Mouse (Mus musculus): ENCODE measurements around the gene Vmn1r85. TPM values are rescaled to one million over a fixed set of nuclear protein-coding genes. Genes with fewer than 3 reads are reported as not detected.
"Not testable (repeated sequence)": the region's sequence is repeated elsewhere in the genome, so short reads cannot be mapped to it uniquely, and the experiment has no call there.

The Vmn1r85 gene
- polyA plus RNA-seq (2012): 0.06 TPM in 1 of 2 replicates, not detected in the other

GRCm38 (mm10) chr7:13095073-13095472 is at the start of gene Vmn1r85:
TSS of gene Vmn1r85 (minus strand) at chr7:13095173.
- Histone ChIP-seq H3K27me3 (ENCODE audit: control insufficient read depth) (no peaks in the 10 kb centered on the region), H3K4me3 (replicated peaks) (no peak within 1 kb of the TSS), H3K4me1 (ENCODE audit: control insufficient read depth) (no peaks in the 10 kb centered on the region), H3K9me3 (ENCODE audit: control insufficient read depth, low read length) (no peaks in the 10 kb centered on the region), H3K36me3 (ENCODE audit: control insufficient read depth) (no peaks in the 10 kb centered on the region)
- TF ChIP-seq GATA1 (IDR thresholded peaks at IDR 0.05; ENCODE audit: low read length) (no peak), TAL1 (IDR thresholded peaks at IDR 0.05; ENCODE audit: low read length) (no peak)

- no peaks in the 10 kb centered on the region for H3K36me3 ChIP-seq (ENCODE audit: control insufficient read depth)
- no peaks in the 10 kb centered on the region for H3K9me3 ChIP-seq (ENCODE audit: control insufficient read depth, low read length)
- H3K27me3 ChIP-seq (ENCODE audit: control insufficient read depth): no peaks in the 10 kb centered on the region
- TF ChIP-seq TAL1 (IDR thresholded peaks at IDR 0.05; ENCODE audit: low read length) (no peak), GATA1 (IDR thresholded peaks at IDR 0.05; ENCODE audit: low read length) (no peak)
- no peak within 1 kb of the TSS for H3K4me3 ChIP-seq (replicated peaks)
- no peaks in the 10 kb centered on the region for H3K4me1 ChIP-seq (ENCODE audit: control insufficient read depth)
These were observed 45.1 kb upstream of the Vmn1r85 start, which contains the start of gene Vmn1r87 for GRCm38 (mm10) chr7:13140057-13140456. TSS of gene Vmn1r87 (minus strand) at chr7:13140157.

DNA sequence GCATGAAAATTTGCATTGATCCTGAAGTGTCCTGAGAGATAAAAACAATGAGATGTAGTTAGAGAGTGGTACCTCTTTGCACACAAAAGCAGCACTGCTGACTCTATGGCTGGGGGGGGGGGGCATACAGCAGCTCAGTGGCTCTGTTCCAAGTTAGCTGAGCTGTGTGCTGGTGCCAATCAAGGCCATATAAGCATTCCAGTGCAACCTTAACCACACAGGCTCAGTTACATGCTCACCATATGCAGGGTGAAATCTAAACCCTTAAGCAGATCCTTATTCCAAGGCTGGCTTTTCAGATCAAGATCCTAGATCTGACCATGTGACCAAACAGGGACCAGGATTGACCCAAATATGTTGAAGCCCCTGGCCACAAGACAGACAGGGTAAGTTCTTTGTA is 42.4 kb upstream of the Vmn1r85 start:
- Histone ChIP-seq H3K36me3 (ENCODE audit: control insufficient read depth) (no peaks in the 10 kb centered on the region), H3K4me1 (ENCODE audit: control insufficient read depth) (no peaks in the 10 kb centered on the region), H3K4me3 (replicated peaks) (no peak overlapping the region), H3K9me3 (ENCODE audit: control insufficient read depth, low read length) (no peaks in the 10 kb centered on the region), H3K27me3 (ENCODE audit: control insufficient read depth) (no peaks in the 10 kb centered on the region)
- TF ChIP-seq GATA1 (IDR thresholded peaks at IDR 0.05; ENCODE audit: low read length) (no peak), TAL1 (IDR thresholded peaks at IDR 0.05; ENCODE audit: low read length) (no peak)

GRCm38 (mm10) chr7:13131856-13132255 is 36.9 kb upstream of the Vmn1r85 start:
- H3K36me3 ChIP-seq (ENCODE audit: control insufficient read depth): no peaks in the 10 kb centered on the region
- TF ChIP-seq GATA1 (IDR thresholded peaks at IDR 0.05; ENCODE audit: low read length): no peak
- no peak for TF ChIP-seq TAL1 (IDR thresholded peaks at IDR 0.05; ENCODE audit: low read length)
- no peaks in the 10 kb centered on the region for H3K9me3 ChIP-seq (ENCODE audit: control insufficient read depth, low read length)
- no peaks in the 10 kb centered on the region for H3K27me3 ChIP-seq (ENCODE audit: control insufficient read depth)
- H3K4me1 ChIP-seq (ENCODE audit: control insufficient read depth): no peaks in the 10 kb centered on the region
- no peak overlapping the region for H3K4me3 ChIP-seq (replicated peaks)

DNA sequence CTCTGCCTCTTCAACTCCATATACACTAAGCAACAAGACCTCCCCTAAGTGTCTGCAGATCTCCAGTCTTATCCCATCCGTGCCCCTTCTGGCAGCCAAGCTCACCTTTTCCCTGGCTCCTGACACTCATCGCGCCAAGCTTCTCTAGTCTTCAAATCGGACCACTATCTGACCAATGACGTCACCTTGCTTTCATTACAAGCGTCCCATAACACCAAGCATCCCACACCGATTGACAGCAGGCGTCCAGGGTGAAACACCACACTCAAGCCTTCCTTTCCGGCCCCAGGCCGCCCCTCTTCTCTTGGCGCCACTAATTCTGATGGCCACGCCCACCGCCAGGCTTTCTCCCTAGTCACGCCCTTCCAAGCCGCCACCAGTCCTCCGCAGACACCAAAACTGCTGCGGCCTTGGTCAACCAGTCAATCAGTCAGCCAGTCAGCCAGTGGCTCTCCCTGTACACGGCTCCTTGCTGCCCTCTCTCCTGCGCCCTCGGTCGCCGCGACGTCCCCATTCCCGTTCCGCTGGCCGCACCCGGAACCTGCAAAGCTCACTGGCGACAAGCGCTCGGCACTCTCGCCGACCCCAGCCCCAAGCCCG is 28.7 kb upstream of the Vmn1r85 start:
- H3K9me3 ChIP-seq (ENCODE audit: control insufficient read depth, low read length); H3K36me3 ChIP-seq (ENCODE audit: control insufficient read depth); H3K4me3 ChIP-seq (replicated peaks); H3K4me1 ChIP-seq (ENCODE audit: control insufficient read depth); H3K27me3 ChIP-seq (ENCODE audit: control insufficient read depth): not testable (repeated sequence)

DNA sequence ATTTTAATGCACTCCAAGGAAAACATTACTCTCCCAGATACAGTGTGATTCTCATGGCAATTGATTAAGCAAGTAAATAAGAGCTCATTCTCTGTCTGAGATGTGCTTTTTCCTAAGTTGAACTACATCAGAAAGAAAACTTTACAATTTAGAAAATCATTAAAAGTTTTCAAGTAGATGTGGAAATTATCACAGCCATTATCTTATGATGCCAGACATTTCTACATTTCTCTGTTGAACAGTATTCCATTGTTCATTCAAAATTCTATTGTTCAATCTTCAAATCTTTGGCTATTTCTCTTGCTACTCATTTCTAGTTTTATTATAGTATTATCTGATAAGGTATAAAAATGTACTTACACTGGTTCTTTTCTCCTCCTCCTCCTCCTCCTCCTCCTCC is 24.8 kb upstream of the Vmn1r85 start, which contains the start of gene Vmn1r86:
Gene Vmn1r86 (minus strand): TSS at position 101 of the 400 bp plus-strand sequence.
- TF ChIP-seq GATA1 (IDR thresholded peaks at IDR 0.05; ENCODE audit: low read length) (no peak), TAL1 (IDR thresholded peaks at IDR 0.05; ENCODE audit: low read length) (no peak)

DNA sequence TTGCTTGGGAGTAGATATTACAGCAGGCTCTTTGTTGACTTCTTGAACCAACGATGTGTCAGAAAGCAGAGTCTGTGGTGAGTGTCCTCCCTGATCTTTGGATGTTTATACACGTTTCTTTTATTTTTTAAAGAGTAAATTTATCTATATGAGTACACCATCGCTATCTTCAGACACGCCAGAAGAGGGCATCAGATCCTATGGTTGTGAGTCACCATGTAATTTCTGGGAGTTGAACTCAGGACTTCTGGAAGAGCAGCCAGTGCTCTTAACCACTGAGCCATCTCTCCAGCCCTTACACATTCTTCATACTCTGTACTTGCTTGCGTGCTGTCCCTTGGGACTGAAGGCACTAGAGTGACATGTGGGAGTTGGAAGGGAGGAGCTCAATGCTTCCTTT is 22.7 kb downstream of the Vmn1r85 start:
- TF ChIP-seq GATA1 (IDR thresholded peaks at IDR 0.05; ENCODE audit: low read length) (no peak), TAL1 (IDR thresholded peaks at IDR 0.05; ENCODE audit: low read length) (no peak)
- H3K27me3 ChIP-seq (ENCODE audit: control insufficient read depth): no peaks in the 10 kb centered on the region
- no peaks in the 10 kb centered on the region for H3K4me1 ChIP-seq (ENCODE audit: control insufficient read depth)
- H3K36me3 ChIP-seq (ENCODE audit: control insufficient read depth): no peaks in the 10 kb centered on the region
- no peaks in the 10 kb centered on the region for H3K9me3 ChIP-seq (ENCODE audit: control insufficient read depth, low read length)
- no peak overlapping the region for H3K4me3 ChIP-seq (replicated peaks)

More for the DNA sequence above, 24.8 kb upstream of the Vmn1r85 start, which contains the start of gene Vmn1r86:
- Histone ChIP-seq H3K36me3 (ENCODE audit: control insufficient read depth) (no peaks in the 10 kb centered on the region), H3K9me3 (ENCODE audit: control insufficient read depth, low read length) (no peaks in the 10 kb centered on the region), H3K4me3 (replicated peaks) (no peak within 1 kb of the TSS), H3K4me1 (ENCODE audit: control insufficient read depth) (no peaks in the 10 kb centered on the region), H3K27me3 (ENCODE audit: control insufficient read depth) (no peaks in the 10 kb centered on the region)

DNA sequence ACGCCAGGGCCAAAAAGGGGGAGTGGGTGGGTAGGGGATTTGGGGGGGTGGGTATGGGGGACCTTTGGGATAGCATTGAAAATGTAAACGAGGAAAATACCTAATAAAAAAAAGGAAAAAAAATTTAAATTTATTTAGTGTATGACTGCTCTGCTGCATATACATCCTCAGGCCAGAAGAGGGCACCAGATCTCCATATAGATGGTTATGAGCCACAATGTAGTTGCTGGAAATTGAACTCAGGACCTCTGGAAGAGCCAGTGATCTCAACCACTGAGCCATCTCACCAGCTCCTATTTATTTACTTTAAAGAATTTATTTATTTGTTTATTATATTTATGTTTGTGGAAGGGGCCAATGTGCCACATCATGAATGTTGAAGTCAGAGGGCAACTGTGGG is 31.6 kb downstream of the Vmn1r85 start:
- H3K9me3 ChIP-seq (ENCODE audit: control insufficient read depth, low read length); H3K4me3 ChIP-seq (replicated peaks); H3K27me3 ChIP-seq (ENCODE audit: control insufficient read depth); H3K4me1 ChIP-seq (ENCODE audit: control insufficient read depth); H3K36me3 ChIP-seq (ENCODE audit: control insufficient read depth): not testable (repeated sequence)

DNA sequence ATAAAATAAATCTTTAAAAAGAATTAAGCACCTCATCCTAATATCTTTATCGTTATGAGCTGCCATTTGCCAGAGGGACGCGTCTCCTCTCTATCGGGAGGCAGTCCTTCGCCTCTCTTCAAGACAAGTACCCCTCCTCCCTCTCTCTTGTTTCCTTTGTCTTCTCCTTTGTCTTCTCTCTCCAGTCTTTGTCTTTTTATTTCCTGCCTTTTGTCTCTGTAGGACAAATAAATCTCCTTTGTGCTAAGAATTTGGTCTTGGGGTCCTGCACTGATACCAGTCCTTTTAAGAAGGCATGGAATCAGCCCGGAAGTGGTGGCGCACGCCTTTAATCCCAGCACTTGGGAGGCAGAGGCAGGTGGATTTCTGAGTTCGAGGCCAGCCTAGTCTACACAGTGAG is 35.4 kb downstream of the Vmn1r85 start:
- peaks cover 3% of the 10 kb centered on the region; the same call in 1 of the 2 replicates for H3K27me3 ChIP-seq (ENCODE audit: control insufficient read depth)
- H3K9me3 ChIP-seq (ENCODE audit: control insufficient read depth, low read length): peaks cover 2% of the 10 kb centered on the region; the same call in 1 of the 2 replicates
- no peak overlapping the region for H3K4me3 ChIP-seq (replicated peaks)
- no peak for TF ChIP-seq TAL1 (IDR thresholded peaks at IDR 0.05; ENCODE audit: low read length)
- no peak for TF ChIP-seq GATA1 (IDR thresholded peaks at IDR 0.05; ENCODE audit: low read length)
- peaks cover 6% of the 10 kb centered on the region for H3K4me1 ChIP-seq (ENCODE audit: control insufficient read depth)
- no peaks in the 10 kb centered on the region for H3K36me3 ChIP-seq (ENCODE audit: control insufficient read depth)

Data from erythroblast, embryonic 14.5 days (primary cell).